Mouse (Mus musculus): ENCODE data around the gene Fev. TPM values are rescaled to one million over a fixed set of nuclear protein-coding genes. Genes with fewer than 3 reads are reported as not detected.

Gene Fev
- polyA plus RNA-seq, 1 experiment from 2014 or later, result 1.4 TPM

DNA sequence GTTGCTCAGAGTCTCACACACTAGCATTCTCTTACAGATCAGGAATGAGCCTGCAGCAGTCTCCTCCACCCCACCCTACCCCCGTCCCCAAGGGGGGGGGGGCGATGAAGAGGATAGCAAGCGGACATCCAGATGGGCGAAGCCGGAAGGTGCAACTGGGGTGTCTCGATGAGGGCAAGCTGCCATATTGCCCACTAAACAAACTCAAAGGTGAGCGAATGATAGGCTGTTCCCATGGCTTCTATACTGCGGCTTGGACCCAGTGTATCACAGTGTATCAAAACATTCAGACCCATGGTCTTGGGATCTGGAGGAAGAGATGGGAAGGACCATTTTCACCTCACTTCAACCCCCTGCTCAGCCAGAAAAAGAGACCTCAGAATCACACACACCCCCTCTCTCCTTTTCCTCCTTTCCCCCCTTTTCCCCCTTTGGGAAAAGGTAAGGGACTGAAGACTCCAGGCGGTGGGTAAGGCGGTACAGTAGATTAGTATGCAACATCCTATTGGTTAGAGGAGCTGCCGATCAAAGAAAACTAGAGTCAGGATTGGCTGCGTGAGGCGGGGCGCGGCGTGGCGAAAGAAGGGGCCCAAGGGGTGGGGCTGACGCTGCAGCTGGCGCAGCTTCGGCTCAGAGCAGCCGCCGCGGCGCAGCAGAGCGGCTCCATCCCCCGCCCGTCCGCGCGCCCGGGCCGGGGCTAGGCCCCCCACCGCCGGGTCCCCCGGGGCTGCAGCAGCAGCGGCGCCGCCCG lies 30.7 kb downstream of the Fev start, which contains the start of gene Cdk5r2:
TSS of gene Cdk5r2 (plus strand) at position 629 of the 751 bp plus-strand sequence.
- no peak within 1 kb of the TSS for H3K27ac ChIP-seq (ENCODE audit: low read depth)
- H3K27me3 ChIP-seq (replicated peaks; ENCODE audit: control insufficient read depth, insufficient read depth, low read length), result peaks cover 96% of the 10 kb centered on the region
- peak within 1 kb of the TSS; percentile 98 for H3K4me2 ChIP-seq (ENCODE audit: low read length)
- no peak within 1 kb of the TSS for H3K9ac ChIP-seq (ENCODE audit: low read length)
- peaks cover 3% of the 10 kb centered on the region for H3K4me1 ChIP-seq (replicated peaks; ENCODE audit: control insufficient read depth, insufficient read depth, low read length)
- WGBS, result 2% methylated on average over 37 of the region's 39 CpGs
- no peaks in the 10 kb centered on the region for H3K36me3 ChIP-seq (ENCODE audit: control insufficient read depth, insufficient read depth, low read length)
- H3K9me3 ChIP-seq (ENCODE audit: control insufficient read depth, low read length), result no peaks in the 10 kb centered on the region
- ATAC-seq (replicated peaks; ENCODE audit: low FRiP score, low TSS enrichment, low read depth) (peak; percentile 89), DNase-seq (ENCODE audit: low spot score) (peak; percentile 89)
- H3K4me3 ChIP-seq (ENCODE audit: low read depth, low read length), result peak within 1 kb of the TSS; percentile 49

DNA sequence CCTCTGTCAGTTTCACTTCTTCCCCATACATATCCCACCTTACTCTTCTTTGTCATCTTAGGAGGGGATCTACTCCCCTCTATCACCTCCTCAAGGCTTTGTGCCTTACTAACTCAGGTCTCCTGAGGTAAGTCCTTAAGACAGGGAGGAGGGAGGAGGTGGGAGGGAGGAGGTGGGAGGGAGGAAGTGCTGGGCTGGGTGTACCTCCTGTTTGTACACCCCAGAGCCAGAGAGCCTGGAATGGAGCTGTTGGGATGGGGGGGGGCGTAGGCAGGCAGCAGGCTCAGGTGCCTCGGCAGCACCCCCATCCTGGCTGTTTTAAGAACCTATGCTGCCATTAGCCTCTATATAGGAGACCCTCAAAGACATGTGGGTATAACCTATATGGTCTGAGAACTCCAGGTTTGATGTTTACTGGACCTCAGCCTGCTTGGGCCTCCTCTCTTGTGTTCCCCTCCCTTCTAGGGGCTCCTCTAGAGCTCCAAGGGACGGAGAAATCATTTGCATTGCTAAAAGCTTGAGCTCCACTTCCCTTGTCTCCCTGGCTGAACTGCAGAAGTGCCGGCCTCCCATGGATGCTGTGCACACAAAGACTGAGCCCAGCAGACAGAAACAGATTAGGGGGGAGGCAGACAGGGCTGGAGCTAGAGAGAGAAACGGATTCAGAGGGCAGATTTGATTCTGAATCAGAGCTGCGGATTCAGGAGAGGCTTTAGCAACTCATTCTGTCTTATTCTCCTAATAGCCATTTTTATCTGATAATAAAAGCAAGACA lies 34.0 kb downstream of the Fev start:
- no peaks in the 10 kb centered on the region for H3K36me3 ChIP-seq (ENCODE audit: control insufficient read depth, insufficient read depth, low read length)
- H3K4me2 ChIP-seq (ENCODE audit: low read length), result no peak overlapping the region
- ATAC-seq (replicated peaks; ENCODE audit: low FRiP score, low TSS enrichment, low read depth), result no peak
- no peak for DNase-seq (ENCODE audit: low spot score)
- no peak overlapping the region for H3K27ac ChIP-seq (ENCODE audit: low read depth)
- H3K27me3 ChIP-seq (replicated peaks; ENCODE audit: control insufficient read depth, insufficient read depth, low read length), result peaks cover 72% of the 10 kb centered on the region
- peaks cover 2% of the 10 kb centered on the region for H3K4me1 ChIP-seq (replicated peaks; ENCODE audit: control insufficient read depth, insufficient read depth, low read length)
- H3K9me3 ChIP-seq (ENCODE audit: control insufficient read depth, low read length), result no peaks in the 10 kb centered on the region
- H3K9ac ChIP-seq (ENCODE audit: low read length), result no peak overlapping the region
- H3K4me3 ChIP-seq (ENCODE audit: low read depth, low read length), result no peak overlapping the region
- 18% methylated on average over 6 of the region's 6 CpGs for WGBS

GRCm38 (mm10) chr1:74850251-74850650 lies 35.0 kb downstream of the Fev start:
- ATAC-seq (replicated peaks; ENCODE audit: low FRiP score, low TSS enrichment, low read depth) (no peak), DNase-seq (ENCODE audit: low spot score) (no peak)
- WGBS, result 22% methylated on average over 6 of the region's 6 CpGs
- Histone ChIP-seq H3K4me3 (ENCODE audit: low read depth, low read length) (no peak overlapping the region), H3K27me3 (replicated peaks; ENCODE audit: control insufficient read depth, insufficient read depth, low read length) (peaks cover 63% of the 10 kb centered on the region), H3K4me2 (ENCODE audit: low read length) (no peak overlapping the region), H3K9me3 (ENCODE audit: control insufficient read depth, low read length) (no peaks in the 10 kb centered on the region), H3K36me3 (ENCODE audit: control insufficient read depth, insufficient read depth, low read length) (no peaks in the 10 kb centered on the region), H3K27ac (ENCODE audit: low read depth) (no peak overlapping the region), H3K4me1 (replicated peaks; ENCODE audit: control insufficient read depth, insufficient read depth, low read length) (no peaks in the 10 kb centered on the region; the same call in 1 of the 2 replicates), H3K9ac (ENCODE audit: low read length) (no peak overlapping the region)

- DNase-seq (ENCODE audit: low spot score), result no peak
- H3K36me3 ChIP-seq (ENCODE audit: control insufficient read depth, insufficient read depth, low read length), result no peaks in the 10 kb centered on the region
- 52% methylated on average over 5 of the region's 5 CpGs for WGBS
- H3K4me3 ChIP-seq (ENCODE audit: low read depth, low read length), result no peak overlapping the region
- no peak overlapping the region for H3K27ac ChIP-seq (ENCODE audit: low read depth)
- H3K9ac ChIP-seq (ENCODE audit: low read length), result no peak overlapping the region
- no peaks in the 10 kb centered on the region for H3K9me3 ChIP-seq (ENCODE audit: control insufficient read depth, low read length)
- no peaks in the 10 kb centered on the region for H3K4me1 ChIP-seq (replicated peaks; ENCODE audit: control insufficient read depth, insufficient read depth, low read length)
- ATAC-seq (replicated peaks; ENCODE audit: low FRiP score, low TSS enrichment, low read depth), result no peak
- H3K27me3 ChIP-seq (replicated peaks; ENCODE audit: control insufficient read depth, insufficient read depth, low read length), result peaks cover 51% of the 10 kb centered on the region
- H3K4me2 ChIP-seq (ENCODE audit: low read length), result no peak overlapping the region
Measured at GRCm38 (mm10) chr1:74848946-74849345, 36.3 kb downstream of the Fev start.

DNA sequence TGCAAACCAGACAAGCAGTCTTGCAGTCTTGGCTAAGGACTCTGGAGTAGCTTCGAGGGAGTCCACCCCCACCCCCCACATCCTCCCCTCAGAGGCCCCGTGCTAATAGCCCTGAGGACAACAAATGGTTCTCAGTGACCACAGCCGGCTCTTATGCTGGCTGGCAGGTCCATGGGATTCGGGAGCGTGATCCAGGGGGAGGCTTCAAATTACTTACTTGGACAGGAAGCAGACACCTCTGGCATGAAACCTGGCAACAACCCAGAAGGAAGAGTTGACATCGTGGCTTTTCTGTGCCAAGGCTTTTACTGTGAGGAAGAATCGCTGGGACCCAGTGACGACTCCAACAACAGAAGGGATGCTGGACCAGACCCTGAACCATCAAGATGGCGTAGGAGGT lies 38.9 kb downstream of the Fev start:
- WGBS, result 32% methylated on average over 9 of the region's 9 CpGs
- no peak for ATAC-seq (replicated peaks; ENCODE audit: low FRiP score, low TSS enrichment, low read depth)

DNA sequence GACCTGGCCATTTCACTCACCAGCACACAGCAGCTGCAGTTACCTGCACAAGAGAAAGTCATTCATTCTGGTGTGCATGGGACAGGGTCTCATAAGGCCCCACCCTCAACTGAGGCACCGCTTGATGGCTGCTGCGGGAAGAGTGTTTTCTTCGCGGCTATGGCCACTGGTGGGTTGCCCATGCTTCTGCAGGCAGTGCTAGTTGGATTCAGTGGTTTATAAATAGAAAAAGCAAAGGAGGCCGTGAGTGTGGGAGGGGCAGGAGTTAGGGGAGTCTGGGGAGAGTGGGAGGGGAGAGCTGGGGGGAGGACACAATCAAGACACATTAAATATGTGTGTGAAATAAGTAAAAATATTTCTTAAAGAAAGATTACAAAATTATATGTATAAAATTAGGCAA lies 42.1 kb downstream of the Fev start:
- WGBS, result 81% methylated on average over 5 of the region's 5 CpGs
- ATAC-seq (replicated peaks; ENCODE audit: low FRiP score, low TSS enrichment, low read depth) (no peak), DNase-seq (ENCODE audit: low spot score) (no peak)
- no peak overlapping the region for H3K4me3 ChIP-seq (ENCODE audit: low read depth, low read length)
- no peaks in the 10 kb centered on the region for H3K9me3 ChIP-seq (ENCODE audit: control insufficient read depth, low read length)
- H3K27ac ChIP-seq (ENCODE audit: low read depth), result no peak overlapping the region
- peaks cover 5% of the 10 kb centered on the region; the same call in 1 of the 2 replicates for H3K27me3 ChIP-seq (replicated peaks; ENCODE audit: control insufficient read depth, insufficient read depth, low read length)
- no peaks in the 10 kb centered on the region for H3K4me1 ChIP-seq (replicated peaks; ENCODE audit: control insufficient read depth, insufficient read depth, low read length)
- no peak overlapping the region for H3K9ac ChIP-seq (ENCODE audit: low read length)
- H3K36me3 ChIP-seq (ENCODE audit: control insufficient read depth, insufficient read depth, low read length), result no peaks in the 10 kb centered on the region
- no peak overlapping the region for H3K4me2 ChIP-seq (ENCODE audit: low read length)

More for the DNA sequence above, 38.9 kb downstream of the Fev start:
- no peak overlapping the region for H3K9ac ChIP-seq (ENCODE audit: low read length)
- no peaks in the 10 kb centered on the region for H3K36me3 ChIP-seq (ENCODE audit: control insufficient read depth, insufficient read depth, low read length)
- no peak for DNase-seq (ENCODE audit: low spot score)
- H3K9me3 ChIP-seq (ENCODE audit: control insufficient read depth, low read length), result no peaks in the 10 kb centered on the region
- H3K4me2 ChIP-seq (ENCODE audit: low read length), result no peak overlapping the region
- H3K27me3 ChIP-seq (replicated peaks; ENCODE audit: control insufficient read depth, insufficient read depth, low read length), result peaks cover 26% of the 10 kb centered on the region
- H3K27ac ChIP-seq (ENCODE audit: low read depth), result no peak overlapping the region
- no peaks in the 10 kb centered on the region for H3K4me1 ChIP-seq (replicated peaks; ENCODE audit: control insufficient read depth, insufficient read depth, low read length)
- no peak overlapping the region for H3K4me3 ChIP-seq (ENCODE audit: low read depth, low read length)

DNA sequence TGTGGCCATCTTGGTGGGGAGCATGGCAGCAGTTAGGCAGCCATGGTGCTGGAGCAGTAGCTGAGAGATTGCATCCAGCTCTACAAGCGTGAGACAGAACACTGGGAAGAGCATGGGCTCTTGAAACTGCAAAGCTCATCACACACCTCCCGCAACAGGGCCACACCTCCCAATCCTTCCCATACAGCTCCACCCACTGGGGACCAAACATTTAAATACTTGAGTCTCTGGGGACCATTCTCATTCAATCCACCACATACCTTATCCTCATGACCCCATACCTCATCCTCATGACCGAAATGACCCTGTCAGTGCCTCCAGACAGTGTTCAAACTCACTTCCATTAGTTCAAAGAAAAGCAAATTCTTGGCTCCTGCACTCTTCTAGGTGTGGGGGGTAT lies 52.0 kb downstream of the Fev start:
- H3K4me1 ChIP-seq (replicated peaks; ENCODE audit: control insufficient read depth, insufficient read depth, low read length), result no peaks in the 10 kb centered on the region
- no peaks in the 10 kb centered on the region for H3K27me3 ChIP-seq (replicated peaks; ENCODE audit: control insufficient read depth, insufficient read depth, low read length)
- no peaks in the 10 kb centered on the region for H3K36me3 ChIP-seq (ENCODE audit: control insufficient read depth, insufficient read depth, low read length)
- no peak overlapping the region for H3K4me3 ChIP-seq (ENCODE audit: low read depth, low read length)
- ATAC-seq (replicated peaks; ENCODE audit: low FRiP score, low TSS enrichment, low read depth) (no peak), DNase-seq (ENCODE audit: low spot score) (no peak)
- WGBS, result 80% methylated on average over 3 of the region's 3 CpGs
- no peak overlapping the region for H3K27ac ChIP-seq (ENCODE audit: low read depth)
- H3K4me2 ChIP-seq (ENCODE audit: low read length), result no peak overlapping the region
- no peak overlapping the region for H3K9ac ChIP-seq (ENCODE audit: low read length)
- no peaks in the 10 kb centered on the region for H3K9me3 ChIP-seq (ENCODE audit: control insufficient read depth, low read length)
